Mouse (Mus musculus) Patski (cell line): ENCODE results near the gene Pacsin2. TPM values are rescaled to one million over a fixed set of nuclear protein-coding genes. Genes with fewer than 3 reads are reported as not detected.
A peak's percentile ranks its signal among the peaks of the same experiment; 100 is the strongest.
"Not testable (repeated sequence)": the region's sequence is repeated elsewhere in the genome, so short reads cannot be mapped to it uniquely, and the experiment has no call there.

Source experiments
- ATAC-seq: fragments of 100-300 bp; one replicate; pipeline ENCODE4 v1.8.0; 2021
- CTCF ChIA-PET: fragments of 350-600 bp; sonication (Branson Sonifier 250); formaldehyde crosslinking; loops from one replicate; lab custom pipeline; 2022; ENCODE audit warnings: inconsistent platforms; lab: Charles Lee
- POLR2A ChIA-PET: fragments of 350-600 bp; sonication (Branson Sonifier 250); formaldehyde crosslinking; loops from one replicate; lab custom pipeline; 2022; ENCODE audit warnings: antibody characterized with exemption, inconsistent platforms; lab: Charles Lee
- DNase-seq: peaks from one replicate; pipeline ENCODE4 v3.0.0-alpha.2; 2011; ENCODE audit warnings: low read depth, low spot score
- H3K27me3 ChIP-seq: fragments of 371-371 bp; one replicate; pipeline ENCODE4 v1.5.1; 2021
- CTCF ChIP-seq: fragments of 100-300 bp; IDR thresholded peaks from one replicate; pipeline ENCODE4 v1.5.1; 2021
- in situ Hi-C: fragments of 300-500 bp; cut with MboI; formaldehyde crosslinking; loops from 3 replicates; pipeline ENCODE4 v1.11.1; 2018; ENCODE audit warnings: low pct_unique_long_range_greater_than_20kb, mixed read lengths
- polyA plus RNA-seq: library from polyadenylated mRNA; unstranded; gene quantifications from one replicate; pipeline ENCODE4 v1.2.3, GENCODE M21; 2021

Gene Pacsin2
- polyA plus RNA-seq, 1 experiment from 2014 or later, result 126 TPM

DNA sequence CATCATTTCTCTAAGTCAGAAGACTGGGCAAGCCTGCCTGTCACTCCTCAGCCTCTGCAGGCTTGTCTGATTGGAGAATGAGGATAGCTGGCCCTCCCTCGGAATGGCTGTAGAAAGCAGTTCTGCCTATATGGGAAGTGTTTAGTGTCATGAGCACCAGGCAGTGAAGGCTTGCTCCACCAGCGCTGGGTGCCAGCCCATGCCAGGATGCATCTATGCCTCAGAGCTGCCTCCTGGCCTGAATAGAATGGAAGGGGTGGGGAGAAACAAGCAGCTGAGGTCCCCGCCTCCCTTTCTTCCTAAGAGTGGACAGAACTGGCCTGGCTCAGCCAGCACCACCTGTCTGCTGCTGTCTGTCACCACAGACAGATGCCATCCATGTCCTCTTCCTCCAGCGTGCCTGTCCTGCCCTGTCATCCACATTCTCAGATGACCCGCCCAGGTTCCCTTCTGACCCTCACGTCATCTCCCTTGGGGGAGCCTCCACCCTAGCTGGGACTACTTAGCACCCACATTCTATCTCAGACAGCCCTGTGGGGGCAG, 4.9 kb upstream of the Pacsin2 start:
- ATAC-seq (no peak), DNase-seq (no peak)
- ChIA-PET CTCF (interaction anchor here (1.2 kb wide), 1 partner anchor 9 kb away, joined by 3 read pairs; no protein-coding TSS in a partner anchor), POLR2A (interaction anchor here (0.7 to 1.1 kb wide), 2 partner anchors 16 kb away, joined by 3 read pairs; no protein-coding TSS in a partner anchor)
- in situ Hi-C loops, result no loop called here
- TF ChIP-seq CTCF, result no peak
- no peaks in the 10 kb centered on the region for H3K27me3 ChIP-seq

DNA sequence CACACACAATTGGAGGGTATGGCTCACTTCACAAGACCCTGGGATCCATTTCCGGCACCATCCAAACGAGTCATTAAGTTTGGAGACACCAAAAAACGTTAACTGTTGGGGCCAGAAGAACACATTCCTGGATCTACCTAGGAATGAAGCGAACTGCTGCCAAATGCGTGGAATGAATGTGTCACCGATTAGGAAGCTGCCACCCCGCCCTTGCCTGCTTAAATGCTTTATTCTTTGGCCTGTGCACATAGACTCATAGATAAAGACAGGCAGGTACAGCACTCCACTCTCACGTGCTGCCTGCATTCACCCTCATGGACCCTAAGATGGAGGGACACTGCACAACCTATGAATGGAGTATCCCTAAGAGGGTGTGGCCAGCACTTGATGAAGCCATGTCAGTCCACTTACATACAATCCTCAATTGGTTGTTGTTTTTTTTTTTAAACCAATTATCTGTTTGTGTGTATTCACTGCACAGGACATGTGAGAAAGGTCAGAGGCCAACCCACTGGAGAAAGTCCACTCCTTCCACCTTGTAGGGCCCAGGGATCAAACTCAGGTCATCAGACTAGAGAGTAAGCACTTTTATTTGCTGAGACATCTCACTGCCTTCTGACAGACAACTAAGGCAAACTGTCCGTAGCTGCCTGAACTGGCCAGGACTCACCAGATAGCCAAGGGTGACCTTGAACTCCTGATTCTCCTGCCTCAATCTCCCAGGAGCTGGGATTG, 3.0 kb upstream of the Pacsin2 start:
- POLR2A ChIA-PET, result interaction anchor here (0.7 kb wide), 2 partner anchors 36 to 50 kb away, joined by 3 read pairs; no protein-coding TSS in a partner anchor
- ATAC-seq (no peak), DNase-seq (no peak)
- CTCF ChIA-PET, result no interaction called here
- no peak for TF ChIP-seq CTCF
- no peaks in the 10 kb centered on the region for H3K27me3 ChIP-seq
- in situ Hi-C loops, result no loop called here

DNA sequence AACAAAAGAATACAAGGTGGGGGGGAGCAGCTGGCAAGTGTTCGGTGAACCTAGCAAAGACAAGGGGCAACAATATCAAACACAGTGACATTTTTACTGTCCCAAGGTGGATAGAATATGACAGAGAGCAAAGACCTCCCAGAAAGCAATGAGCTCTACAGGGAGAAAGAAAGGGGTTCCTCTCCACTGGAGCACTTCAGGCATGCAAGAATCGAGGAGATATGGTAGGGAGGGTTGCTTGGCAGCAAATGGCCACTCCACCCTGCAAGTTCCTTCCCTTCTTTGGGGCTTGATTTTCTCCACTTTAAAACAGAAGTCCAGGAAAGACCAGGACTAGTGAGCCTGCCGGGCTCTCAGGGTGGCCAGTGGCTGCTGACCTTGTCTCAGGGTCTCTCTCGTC, 1.9 kb upstream of the Pacsin2 start:
- CTCF ChIA-PET, result interaction anchor here (1.2 kb wide), 1 partner anchor 8 kb away, joined by 3 read pairs; no protein-coding TSS in a partner anchor
- in situ Hi-C loops, result no loop called here
- ATAC-seq (no peak), DNase-seq (no peak)
- no peak for TF ChIP-seq CTCF
- no peaks in the 10 kb centered on the region for H3K27me3 ChIP-seq
- POLR2A ChIA-PET, result no interaction called here

GRCm38 (mm10) chr15:83464905-83465650, 672 bp upstream of the Pacsin2 start:
- H3K27me3 ChIP-seq, result no peaks in the 10 kb centered on the region
- POLR2A ChIA-PET, result interaction anchor here (0.8 to 2.3 kb wide), 4 partner anchors 9 to 46 kb away, joined by 3 to 8 read pairs (median 4); no protein-coding TSS in a partner anchor
- CTCF ChIA-PET, result interaction anchor here (1.7 to 2.1 kb wide), 2 partner anchors 13 to 56 kb away, joined by 6 to 10 read pairs; no protein-coding TSS in a partner anchor
- no peak for TF ChIP-seq CTCF
- DNase-seq (no peak), ATAC-seq (no peak)
- in situ Hi-C loops, result no loop called here

- H3K27me3 ChIP-seq, result no peaks in the 10 kb centered on the region
- ATAC-seq, result peak; percentile 6
- in situ Hi-C loops, result no loop called here
- DNase-seq, result no peak
- POLR2A ChIA-PET, result interaction anchor here (0.6 to 2.3 kb wide), 6 partner anchors 10 to 93 kb away, joined by 3 to 8 read pairs (median 4); no protein-coding TSS in a partner anchor
- CTCF ChIA-PET, result interaction anchor here (0.9 to 2.1 kb wide), 4 partner anchors 12 to 54 kb away, joined by 4 to 10 read pairs (median 6); no protein-coding TSS in a partner anchor
- TF ChIP-seq CTCF, result no peak
These were observed 880 bp downstream of the Pacsin2 start for GRCm38 (mm10) chr15:83463369-83464082.

DNA sequence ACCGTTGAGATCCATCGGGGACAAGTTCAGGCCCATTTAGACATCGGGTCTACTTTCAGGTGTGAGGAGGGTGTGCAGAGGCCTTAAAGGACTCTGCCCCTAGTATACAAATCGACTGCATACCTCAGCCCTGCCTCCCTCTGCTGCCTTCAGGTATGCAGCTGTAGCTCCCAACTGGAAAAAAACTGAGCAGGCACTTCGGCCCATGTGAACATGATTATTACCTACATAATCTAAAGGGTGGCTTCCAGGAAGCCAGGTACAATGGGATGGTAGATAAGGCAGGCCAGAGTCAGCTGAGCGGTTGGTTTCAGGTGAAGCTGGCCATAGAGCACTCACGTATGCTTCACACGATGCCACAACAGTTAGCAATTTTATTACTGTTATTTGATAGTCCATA, 2.1 kb downstream of the Pacsin2 start:
- DNase-seq, ATAC-seq, POLR2A ChIA-PET, H3K27me3 ChIP-seq, in situ Hi-C loops, CTCF ChIA-PET: not testable (repeated sequence)

DNA sequence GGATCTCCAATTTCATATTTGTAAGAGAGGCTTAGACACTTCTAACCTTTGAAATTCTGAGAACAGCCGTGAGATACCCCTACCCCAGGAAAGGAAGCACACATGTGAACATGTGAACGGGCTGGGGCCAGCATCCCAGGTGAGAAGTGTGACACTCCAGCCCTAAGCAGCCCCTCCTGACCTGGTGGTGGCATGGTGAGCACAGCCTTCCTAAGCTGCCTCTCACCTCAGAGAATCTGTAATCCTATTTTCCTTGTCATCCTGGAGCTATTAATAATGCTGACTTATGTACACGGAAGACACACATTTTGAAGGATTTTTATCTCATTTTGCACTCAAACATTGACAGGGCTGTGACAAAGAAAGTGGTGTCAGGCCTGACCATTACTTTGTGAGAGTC, 3.5 kb downstream of the Pacsin2 start:
- no peak for TF ChIP-seq CTCF
- CTCF ChIA-PET, result no interaction called here

DNA sequence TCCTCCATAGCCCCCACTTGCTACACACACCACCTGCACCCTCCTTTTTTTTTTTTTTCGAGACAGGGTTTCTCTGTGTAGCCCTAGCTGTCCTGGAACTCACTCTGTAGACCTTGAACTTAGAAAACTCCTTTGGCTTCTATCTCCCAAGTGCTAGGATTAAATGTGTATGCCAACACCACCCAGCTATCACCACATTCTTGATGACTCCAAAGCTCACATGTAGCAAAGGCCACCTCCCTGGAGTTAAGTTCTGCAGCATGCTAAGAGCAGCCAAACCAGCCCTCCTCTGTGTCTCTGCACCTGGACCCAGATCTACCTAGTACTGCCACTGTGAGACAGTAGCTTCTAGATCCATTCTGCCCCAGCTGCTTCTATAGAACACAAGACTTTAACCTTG, 6.9 kb downstream of the Pacsin2 start:
- in situ Hi-C loops, result no loop called here
- ChIA-PET POLR2A (interaction anchor here (1.1 kb wide), 1 partner anchor 25 kb away, joined by 5 read pairs; no protein-coding TSS in a partner anchor), CTCF (no interaction called here)
- ATAC-seq (no peak), DNase-seq (no peak)
- no peaks in the 10 kb centered on the region for H3K27me3 ChIP-seq
- TF ChIP-seq CTCF, result no peak

More for the DNA sequence above, 3.5 kb downstream of the Pacsin2 start:
- DNase-seq (no peak), ATAC-seq (no peak)
- POLR2A ChIA-PET, result no interaction called here
- in situ Hi-C loops, result no loop called here
- no peaks in the 10 kb centered on the region for H3K27me3 ChIP-seq

DNA sequence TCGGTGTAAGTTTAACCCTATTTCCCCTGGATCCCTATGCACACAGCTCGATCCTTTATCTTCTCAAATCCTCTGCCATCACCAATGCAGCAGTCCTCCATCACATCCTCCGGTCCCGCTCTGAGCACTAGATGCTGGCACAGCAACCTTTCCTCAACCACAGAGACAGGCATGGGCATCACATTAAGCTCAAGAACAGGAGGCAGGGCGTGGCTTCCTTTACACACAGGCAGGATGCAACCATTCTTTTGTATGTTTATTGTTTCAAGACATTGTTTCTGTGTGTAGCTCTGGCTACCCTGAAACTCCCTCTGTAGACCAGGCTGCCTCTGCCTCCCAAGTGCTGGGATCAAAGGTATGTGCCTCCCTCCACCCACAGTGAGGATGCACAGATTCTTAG, 8.8 kb downstream of the Pacsin2 start:
- no peak for TF ChIP-seq CTCF
- in situ Hi-C loops, result no loop called here
- ATAC-seq, result no peak
- ChIA-PET CTCF (no interaction called here), POLR2A (interaction anchor here (0.8 kb wide), 1 partner anchor 48 kb away, joined by 3 read pairs; no protein-coding TSS in a partner anchor)
- no peaks in the 10 kb centered on the region for H3K27me3 ChIP-seq
- no peak for DNase-seq

- ChIA-PET CTCF (no interaction called here), POLR2A (interaction anchor here (1.5 kb wide), 1 partner anchor 11 kb away, joined by 4 read pairs; no protein-coding TSS in a partner anchor)
- in situ Hi-C loops, result no loop called here
- ATAC-seq (no peak), DNase-seq (no peak)
- H3K27me3 ChIP-seq, result no peaks in the 10 kb centered on the region
- TF ChIP-seq CTCF, result no peak
These were observed 9.4 kb downstream of the Pacsin2 start for GRCm38 (mm10) chr15:83455034-83455433.
